Mouse (Mus musculus): ENCODE data around the gene Evl.

Gene Evl

GRCm38 (mm10) chr12:108601326-108601725 is 46.8 kb downstream of the Evl start:
- H3K9me3 ChIP-seq (ENCODE audit: low read length) = no peaks in the 10 kb centered on the region
- no peak overlapping the region for H3K4me3 ChIP-seq (replicated peaks; ENCODE audit: low read length)
- no peaks in the 10 kb centered on the region for H3K27me3 ChIP-seq (ENCODE audit: insufficient read depth, low read length)
- TF ChIP-seq CTCF (conservative IDR thresholded peaks at IDR 0.05; ENCODE audit: low read length) (no peak), POU5F1 (IDR thresholded peaks at IDR 0.05; ENCODE audit: borderline replicate concordance, low read length) (no peak), NANOG (IDR thresholded peaks at IDR 0.05; ENCODE audit: borderline replicate concordance, low read length) (no peak)
- H3K36me3 ChIP-seq (ENCODE audit: insufficient read depth, low read length) = no peaks in the 10 kb centered on the region
- peaks cover 32% of the 10 kb centered on the region for H3K4me1 ChIP-seq (replicated peaks; ENCODE audit: low read depth, low read length)

GRCm38 (mm10) chr12:108604546-108604945 is 50.0 kb downstream of the Evl start:
- Histone ChIP-seq H3K27me3 (ENCODE audit: insufficient read depth, low read length) (no peaks in the 10 kb centered on the region), H3K4me3 (replicated peaks; ENCODE audit: low read length) (no peak overlapping the region), H3K9me3 (ENCODE audit: low read length) (no peaks in the 10 kb centered on the region), H3K4me1 (replicated peaks; ENCODE audit: low read depth, low read length) (peaks cover 35% of the 10 kb centered on the region), H3K36me3 (ENCODE audit: insufficient read depth, low read length) (no peaks in the 10 kb centered on the region)
- TF ChIP-seq NANOG (IDR thresholded peaks at IDR 0.05; ENCODE audit: borderline replicate concordance, low read length) = peak; percentile 48; the same call in 1 of the 2 replicates
- no peak for TF ChIP-seq POU5F1 (IDR thresholded peaks at IDR 0.05; ENCODE audit: borderline replicate concordance, low read length)
- no peak for TF ChIP-seq CTCF (conservative IDR thresholded peaks at IDR 0.05; ENCODE audit: low read length)

- no peaks in the 10 kb centered on the region for H3K27me3 ChIP-seq (ENCODE audit: insufficient read depth, low read length)
- TF ChIP-seq CTCF (conservative IDR thresholded peaks at IDR 0.05; ENCODE audit: low read length) (no peak), POU5F1 (IDR thresholded peaks at IDR 0.05; ENCODE audit: borderline replicate concordance, low read length) (no peak), NANOG (IDR thresholded peaks at IDR 0.05; ENCODE audit: borderline replicate concordance, low read length) (no peak)
- H3K9me3 ChIP-seq (ENCODE audit: low read length) = no peaks in the 10 kb centered on the region
- no peak overlapping the region for H3K4me3 ChIP-seq (replicated peaks; ENCODE audit: low read length)
- H3K4me1 ChIP-seq (replicated peaks; ENCODE audit: low read depth, low read length) = peaks cover 35% of the 10 kb centered on the region
- no peaks in the 10 kb centered on the region for H3K36me3 ChIP-seq (ENCODE audit: insufficient read depth, low read length)
These were observed 51.2 kb downstream of the Evl start for GRCm38 (mm10) chr12:108605521-108606281.

GRCm38 (mm10) chr12:108606321-108606720 is 51.8 kb downstream of the Evl start:
- H3K4me3 ChIP-seq (replicated peaks; ENCODE audit: low read length) = no peak overlapping the region
- no peaks in the 10 kb centered on the region for H3K27me3 ChIP-seq (ENCODE audit: insufficient read depth, low read length)
- 0 out of 2 replicates have a peak, but pooled peaks cover 3% of the 10 kb centered on the region for H3K36me3 ChIP-seq (ENCODE audit: insufficient read depth, low read length)
- TF ChIP-seq NANOG (IDR thresholded peaks at IDR 0.05; ENCODE audit: borderline replicate concordance, low read length) (no peak), CTCF (conservative IDR thresholded peaks at IDR 0.05; ENCODE audit: low read length) (no peak), POU5F1 (IDR thresholded peaks at IDR 0.05; ENCODE audit: borderline replicate concordance, low read length) (no peak)
- peaks cover 30% of the 10 kb centered on the region for H3K4me1 ChIP-seq (replicated peaks; ENCODE audit: low read depth, low read length)
- H3K9me3 ChIP-seq (ENCODE audit: low read length) = no peaks in the 10 kb centered on the region

DNA sequence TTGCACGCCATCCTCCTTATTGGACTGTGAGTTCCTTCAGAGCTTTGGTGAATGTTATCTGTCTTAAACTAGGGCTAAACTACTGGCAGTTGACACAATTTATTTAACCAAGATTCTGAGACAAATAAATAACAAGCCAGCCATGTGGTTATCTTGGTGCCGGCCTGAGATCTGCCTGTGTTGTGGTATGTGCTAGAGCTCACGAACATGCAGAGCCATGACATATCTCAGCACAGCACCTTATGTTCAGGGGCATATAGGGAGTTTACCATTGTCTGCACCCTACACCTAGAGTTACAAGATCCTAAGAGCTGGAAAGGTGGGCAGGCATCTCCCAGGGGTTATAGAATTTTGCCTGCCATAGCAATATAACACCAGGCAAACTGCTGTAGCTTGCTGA is 54.9 kb downstream of the Evl start:
- Histone ChIP-seq H3K27me3 (ENCODE audit: insufficient read depth, low read length) (no peaks in the 10 kb centered on the region), H3K4me3 (replicated peaks; ENCODE audit: low read length) (no peak overlapping the region), H3K36me3 (ENCODE audit: insufficient read depth, low read length) (0 out of 2 replicates have a peak, but pooled peaks cover 3% of the 10 kb centered on the region), H3K9me3 (ENCODE audit: low read length) (no peaks in the 10 kb centered on the region), H3K4me1 (replicated peaks; ENCODE audit: low read depth, low read length) (peaks cover 24% of the 10 kb centered on the region)
- TF ChIP-seq POU5F1 (IDR thresholded peaks at IDR 0.05; ENCODE audit: borderline replicate concordance, low read length) = no peak

DNA sequence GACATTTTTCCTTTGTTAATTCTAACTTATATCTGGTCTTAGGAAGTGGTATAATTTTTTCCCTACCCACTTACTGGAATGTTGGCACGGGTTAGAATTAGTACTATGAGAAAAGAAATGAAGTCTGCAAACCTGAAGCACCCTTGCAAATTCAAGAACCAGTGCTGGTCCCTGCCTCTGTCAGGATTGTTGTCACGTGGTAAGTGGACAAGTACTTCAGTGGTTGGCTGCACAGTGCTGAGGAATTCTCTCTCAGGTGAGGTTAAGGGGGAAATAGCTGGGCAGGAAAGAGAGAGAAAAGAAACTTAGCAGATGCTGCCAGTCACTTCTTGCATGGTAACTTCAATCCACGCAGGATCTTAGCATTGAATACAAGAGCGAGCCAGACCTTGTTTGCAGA is 55.7 kb downstream of the Evl start:
- Histone ChIP-seq H3K4me1 (replicated peaks; ENCODE audit: low read depth, low read length) (peaks cover 16% of the 10 kb centered on the region), H3K9me3 (ENCODE audit: low read length) (no peaks in the 10 kb centered on the region), H3K27me3 (ENCODE audit: insufficient read depth, low read length) (no peaks in the 10 kb centered on the region), H3K36me3 (ENCODE audit: insufficient read depth, low read length) (0 out of 2 replicates have a peak, but pooled peaks cover 3% of the 10 kb centered on the region), H3K4me3 (replicated peaks; ENCODE audit: low read length) (no peak overlapping the region)
- no peak for TF ChIP-seq CTCF (conservative IDR thresholded peaks at IDR 0.05; ENCODE audit: low read length)
- TF ChIP-seq NANOG (IDR thresholded peaks at IDR 0.05; ENCODE audit: borderline replicate concordance, low read length) = no peak
- TF ChIP-seq POU5F1 (IDR thresholded peaks at IDR 0.05; ENCODE audit: borderline replicate concordance, low read length) = no peak

DNA sequence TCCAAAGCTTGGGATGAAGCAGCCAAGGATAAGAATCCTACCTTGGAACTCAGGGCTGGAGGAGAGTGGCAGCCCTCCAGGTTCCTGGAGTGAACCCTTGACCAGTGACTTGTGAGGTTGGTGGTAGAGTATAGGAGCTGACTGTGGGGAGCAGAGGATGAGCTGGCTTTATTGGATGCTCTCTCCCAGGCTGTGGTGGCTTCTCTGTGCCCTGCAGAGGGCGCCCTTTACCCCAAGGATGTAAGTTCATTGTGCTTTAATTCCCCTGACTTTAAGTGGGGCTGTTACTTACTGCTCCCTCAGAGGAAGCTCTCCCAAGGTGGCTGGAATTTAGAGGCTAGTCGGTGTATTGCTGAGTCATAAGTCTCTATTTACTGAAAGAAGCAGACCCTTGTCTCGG is 58.6 kb downstream of the Evl start:
- Histone ChIP-seq H3K4me3 (replicated peaks; ENCODE audit: low read length) (no peak overlapping the region), H3K27me3 (ENCODE audit: insufficient read depth, low read length) (no peaks in the 10 kb centered on the region), H3K36me3 (ENCODE audit: insufficient read depth, low read length) (0 out of 2 replicates have a peak, but pooled peaks cover 3% of the 10 kb centered on the region), H3K4me1 (replicated peaks; ENCODE audit: low read depth, low read length) (peaks cover 4% of the 10 kb centered on the region; the same call in 1 of the 2 replicates), H3K9me3 (ENCODE audit: low read length) (no peaks in the 10 kb centered on the region)
- TF ChIP-seq POU5F1 (IDR thresholded peaks at IDR 0.05; ENCODE audit: borderline replicate concordance, low read length) (no peak), CTCF (conservative IDR thresholded peaks at IDR 0.05; ENCODE audit: low read length) (peak; percentile 75)

- no peak overlapping the region for H3K4me3 ChIP-seq (replicated peaks; ENCODE audit: low read length)
- TF ChIP-seq CTCF (conservative IDR thresholded peaks at IDR 0.05; ENCODE audit: low read length) = no peak
- TF ChIP-seq NANOG (IDR thresholded peaks at IDR 0.05; ENCODE audit: borderline replicate concordance, low read length) = no peak
- TF ChIP-seq POU5F1 (IDR thresholded peaks at IDR 0.05; ENCODE audit: borderline replicate concordance, low read length) = no peak
- H3K4me1 ChIP-seq (replicated peaks; ENCODE audit: low read depth, low read length) = peaks cover 4% of the 10 kb centered on the region; the same call in 1 of the 2 replicates
- no peaks in the 10 kb centered on the region for H3K9me3 ChIP-seq (ENCODE audit: low read length)
- H3K36me3 ChIP-seq (ENCODE audit: insufficient read depth, low read length) = peaks cover 5% of the 10 kb centered on the region; the same call in 1 of the 2 replicates
- no peaks in the 10 kb centered on the region for H3K27me3 ChIP-seq (ENCODE audit: insufficient read depth, low read length)
These were observed 63.0 kb downstream of the Evl start for GRCm38 (mm10) chr12:108617511-108617910.
